Mouse (Mus musculus) ZHBTc4 (cell line): ENCODE measurements around the gene Trappc2.

Experiments used
- DNase-seq: peaks from one replicate; pipeline ENCODE4 v3.0.0-alpha.2; 2011; ENCODE audit warnings: low read depth, low spot score

Trappc2 gene

DNA sequence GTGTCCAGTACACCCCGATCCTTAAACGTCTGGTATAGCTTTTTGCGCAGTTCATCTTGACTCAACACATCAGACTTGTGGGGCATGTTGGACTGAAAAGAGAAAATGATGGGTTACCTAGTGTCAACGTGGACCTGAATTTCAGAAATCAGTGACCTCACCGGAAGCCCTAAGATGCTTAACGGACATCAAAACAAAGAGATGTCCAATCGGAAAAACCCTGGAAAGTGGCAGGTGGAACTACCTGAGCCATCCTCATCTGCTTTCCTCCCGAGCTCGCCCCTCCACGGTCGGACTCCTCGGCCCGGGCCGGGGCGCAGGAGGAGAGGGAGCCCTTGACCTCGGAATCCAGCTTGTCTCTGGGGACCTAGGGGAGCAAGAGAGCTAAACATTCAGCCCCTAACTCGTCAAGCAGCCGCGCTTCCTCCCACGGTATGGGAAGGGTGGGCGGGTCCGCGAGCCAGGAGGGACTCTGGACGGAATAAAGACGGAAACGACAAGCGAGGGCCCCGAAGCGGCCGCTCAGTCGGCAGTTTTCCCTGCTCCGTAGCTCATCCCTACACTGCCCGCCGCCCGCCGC is at the start of gene Trappc2:
TSS of gene Trappc2 (plus strand) at position 539 of the 580 bp plus-strand sequence.
- DNase-seq, result no peak

DNA sequence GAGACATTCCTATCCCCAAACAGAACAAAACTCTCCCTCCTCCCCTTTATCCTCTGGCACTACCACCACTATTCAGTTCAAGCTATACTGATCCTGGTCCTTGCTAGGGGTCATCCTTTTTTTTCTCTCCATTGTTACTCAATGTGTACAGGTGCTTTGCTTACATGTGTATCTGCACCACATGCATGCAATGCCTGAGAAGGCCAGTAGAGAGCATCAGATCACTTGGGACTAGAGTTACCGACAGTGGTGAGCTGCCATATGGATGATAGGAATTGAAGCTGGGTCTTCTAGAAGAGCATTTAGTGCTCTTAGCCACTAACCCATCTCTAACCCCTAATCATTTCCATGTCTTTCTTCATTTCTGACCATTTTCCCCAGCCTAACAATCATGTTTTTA is 46.6 kb upstream of the Trappc2 start:
- peak; percentile 50 for DNase-seq

GRCm38 (mm10) chrX:166407865-166408264 is 32.5 kb upstream of the Trappc2 start:
- DNase-seq, result no peak

DNA sequence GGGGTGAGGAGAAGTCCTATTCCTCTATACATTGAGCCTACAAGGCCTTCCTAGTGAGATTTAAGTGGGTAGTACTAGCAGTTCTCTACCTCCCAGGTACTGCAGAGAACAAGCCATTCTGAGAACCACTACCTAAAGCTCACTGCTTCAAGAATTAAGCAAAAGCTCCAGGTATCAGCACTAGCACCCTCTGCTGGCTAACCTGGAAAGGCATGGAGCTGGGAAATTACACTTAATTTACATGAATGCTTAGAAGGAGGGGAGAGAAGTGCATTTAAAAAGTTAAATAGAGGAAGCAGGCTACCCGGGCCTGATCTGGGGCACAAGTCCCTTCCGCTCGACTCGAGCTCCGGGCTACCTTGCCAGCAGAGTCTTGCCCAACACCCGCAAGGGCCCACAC is 24.2 kb upstream of the Trappc2 start:
- DNase-seq, result peak; percentile 71

DNA sequence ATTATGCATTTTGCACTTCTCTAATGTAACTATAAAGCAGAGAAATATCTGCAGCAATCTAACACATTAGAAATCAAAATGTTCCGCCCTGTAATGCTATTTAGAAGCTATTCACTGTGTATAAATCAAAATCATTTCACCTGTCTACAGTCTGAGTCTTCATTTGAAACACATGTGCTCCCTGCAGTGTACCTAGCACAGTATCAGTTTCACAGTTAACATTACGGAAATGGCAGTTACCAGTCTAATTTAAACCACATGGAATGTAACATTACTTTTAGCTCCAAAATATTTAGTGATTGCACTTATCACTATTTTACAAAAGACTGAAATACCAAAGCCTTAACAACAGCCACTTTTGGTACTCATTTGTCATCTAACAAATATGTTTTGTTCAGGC is 5.6 kb upstream of the Trappc2 start:
- no peak for DNase-seq

- DNase-seq, result peak; percentile 95
Measured at GRCm38 (mm10) chrX:166440616-166441063, 266 bp downstream of the Trappc2 start, which contains the start of gene Ofd1. Gene Ofd1, minus strand, starts transcription at chrX:166440704.

DNA sequence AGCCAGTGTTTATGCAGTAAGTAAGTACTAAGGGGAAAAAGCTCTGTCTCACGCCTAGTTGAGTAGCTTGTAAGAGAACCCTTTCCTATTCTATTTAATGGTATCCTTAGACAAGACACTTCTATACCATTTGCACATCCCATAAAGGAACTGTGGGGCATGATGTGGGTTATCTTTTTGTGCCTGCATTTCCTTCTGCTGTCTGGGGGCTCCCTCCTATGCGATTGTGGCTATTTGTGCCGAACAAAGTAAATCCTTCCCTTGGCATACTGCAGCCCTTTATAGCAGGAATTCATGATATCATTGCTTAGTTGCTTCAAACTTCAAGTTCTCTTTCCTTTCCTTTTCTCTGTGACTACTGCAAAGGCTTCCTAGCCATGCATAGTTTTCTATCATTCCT is 4.2 kb downstream of the Trappc2 start:
- no peak for DNase-seq

- no peak for DNase-seq
Measured at GRCm38 (mm10) chrX:166453532-166453931, 13.2 kb downstream of the Trappc2 start.

- no peak for DNase-seq
Measured at GRCm38 (mm10) chrX:166454331-166454730, 14.0 kb downstream of the Trappc2 start.

- DNase-seq, result no peak
Measured at GRCm38 (mm10) chrX:166455525-166455924, 15.2 kb downstream of the Trappc2 start.

GRCm38 (mm10) chrX:166468321-166468720 is 27.9 kb downstream of the Trappc2 start:
- DNase-seq, result no peak

GRCm38 (mm10) chrX:166472612-166473011 is 32.2 kb downstream of the Trappc2 start:
- no peak for DNase-seq

GRCm38 (mm10) chrX:166477393-166477792 is 37.0 kb downstream of the Trappc2 start:
- no peak for DNase-seq

- peak; percentile 19 for DNase-seq
Measured at GRCm38 (mm10) chrX:166478631-166479364, 38.4 kb downstream of the Trappc2 start.

DNA sequence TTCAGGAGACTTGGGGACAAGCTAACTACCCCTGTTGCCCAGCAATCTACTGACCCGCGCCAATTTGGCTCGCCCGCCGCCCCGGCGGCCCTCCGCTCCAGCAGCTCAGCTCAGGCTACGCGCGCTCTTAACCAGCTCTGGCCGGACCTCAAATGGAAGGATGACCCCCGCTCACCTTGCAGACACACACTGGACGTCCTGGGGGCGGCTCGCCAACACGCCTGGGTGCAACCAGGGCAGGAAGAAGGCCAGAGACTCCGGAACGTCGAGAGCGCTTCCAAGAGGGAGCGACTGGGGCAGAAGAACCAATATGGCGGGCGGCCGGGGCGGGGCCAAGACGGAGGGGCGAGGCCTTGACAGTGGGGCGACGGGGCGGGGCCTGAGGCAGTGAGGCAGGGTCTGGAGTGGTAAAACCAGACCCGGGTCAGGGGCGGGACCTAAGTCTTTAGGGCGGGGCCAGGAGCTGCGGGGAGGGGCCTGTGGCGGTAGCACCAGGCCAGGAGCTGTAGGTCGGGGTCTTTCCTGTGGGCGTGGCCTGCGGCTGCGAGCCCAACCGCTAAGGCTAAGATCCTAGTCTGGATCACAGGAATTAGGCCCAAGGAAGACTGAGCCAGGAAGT is 39.1 kb downstream of the Trappc2 start, which contains the start of gene Rab9:
TSS of gene Rab9 (minus strand) at position 503 of the 619 bp plus-strand sequence.
- peak; percentile 97 for DNase-seq

GRCm38 (mm10) chrX:166495052-166495451 is 54.7 kb downstream of the Trappc2 start:
- no peak for DNase-seq

GRCm38 (mm10) chrX:166497771-166498170 is 57.4 kb downstream of the Trappc2 start:
- DNase-seq, result no peak

DNA sequence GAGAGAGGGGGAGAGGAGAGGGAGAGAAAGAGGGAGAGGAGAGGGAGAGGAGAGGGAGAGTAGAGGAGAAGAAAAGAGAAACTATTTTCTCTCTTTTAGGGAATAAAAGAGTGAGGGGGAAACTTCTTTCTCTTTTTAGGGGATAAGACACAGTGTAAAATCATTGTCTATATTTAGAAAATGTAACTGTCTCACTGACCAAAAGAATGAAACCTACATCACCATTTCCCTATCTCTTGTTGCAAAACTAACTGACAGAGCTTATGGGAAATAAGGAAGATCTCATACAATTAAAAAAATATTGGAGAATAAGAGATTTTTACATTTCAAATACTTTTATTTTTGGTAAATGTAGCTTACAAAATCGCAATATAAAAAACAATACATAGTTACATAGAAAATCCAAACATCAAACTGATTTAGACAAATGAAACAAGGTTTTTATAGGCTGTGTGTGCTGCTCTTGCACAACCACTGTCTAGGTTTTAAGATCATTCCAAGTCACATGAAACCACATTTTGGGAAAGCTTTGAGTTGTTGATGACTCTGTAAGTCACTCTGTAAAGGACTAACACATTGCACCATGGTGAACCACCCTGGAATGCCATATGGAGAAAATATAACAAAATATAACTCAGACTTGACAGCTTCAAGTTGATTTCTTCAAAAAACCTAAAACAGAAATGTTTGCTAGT is 59.3 kb downstream of the Trappc2 start:
- DNase-seq, result no peak
